Mouse (Mus musculus) thymus, postnatal 25 days (tissue): ENCODE data around the gene Rac3.
A peak's percentile ranks its signal among the peaks of the same experiment; 100 is the strongest.
"Not testable (repeated sequence)": the region's sequence is repeated elsewhere in the genome, so short reads cannot be mapped to it uniquely, and the experiment has no call there.

Experiments
- DNase-seq: peaks from one replicate; pipeline ENCODE4 v3.0.0; 2022

Gene Rac3

GRCm38 (mm10) chr11:120730331-120730870, 9.1 kb downstream of the Rac3 start:
- no peak for DNase-seq

- DNase-seq, result no peak
Observed at GRCm38 (mm10) chr11:120731395-120731794, 10.1 kb downstream of the Rac3 start.

- no peak for DNase-seq
Observed at GRCm38 (mm10) chr11:120731858-120732680, 10.8 kb downstream of the Rac3 start, which contains the start of gene Cbr2. Gene Cbr2 (minus strand): TSS chr11:120732114.

GRCm38 (mm10) chr11:120733521-120733920, 12.3 kb downstream of the Rac3 start:
- no peak for DNase-seq

GRCm38 (mm10) chr11:120736424-120736823, 15.2 kb downstream of the Rac3 start:
- DNase-seq, result no peak

- DNase-seq, result no peak
Observed at GRCm38 (mm10) chr11:120740981-120741380, 19.7 kb downstream of the Rac3 start.

- DNase-seq, result no peak
Observed at GRCm38 (mm10) chr11:120744121-120744701, 22.9 kb downstream of the Rac3 start.

- no peak for DNase-seq
Observed at GRCm38 (mm10) chr11:120747974-120748373, 26.7 kb downstream of the Rac3 start.

GRCm38 (mm10) chr11:120749430-120749829, 28.2 kb downstream of the Rac3 start:
- peak; percentile 43 for DNase-seq

- DNase-seq, result no peak
Observed at GRCm38 (mm10) chr11:120751606-120752005, 30.3 kb downstream of the Rac3 start.

- DNase-seq, result no peak
Observed at GRCm38 (mm10) chr11:120760236-120760635, 39.0 kb downstream of the Rac3 start.

GRCm38 (mm10) chr11:120761811-120762671, 40.8 kb downstream of the Rac3 start:
- DNase-seq, result no peak

- DNase-seq, result not testable (repeated sequence)
Observed at GRCm38 (mm10) chr11:120762672-120763041, 41.4 kb downstream of the Rac3 start, which contains the start of gene Hmga1b. Gene Hmga1b (plus strand): TSS chr11:120762794.

- DNase-seq, result not testable (repeated sequence)
Observed at GRCm38 (mm10) chr11:120763121-120763999, 42.1 kb downstream of the Rac3 start.

GRCm38 (mm10) chr11:120767023-120767422, 45.8 kb downstream of the Rac3 start:
- not testable (repeated sequence) for DNase-seq

- no peak for DNase-seq
Observed at GRCm38 (mm10) chr11:120768206-120768605, 46.9 kb downstream of the Rac3 start.

GRCm38 (mm10) chr11:120772749-120773148, 51.5 kb downstream of the Rac3 start:
- no peak for DNase-seq
